Mouse (Mus musculus): ENCODE results near the gene Trip10. TPM values are rescaled to one million over a fixed set of nuclear protein-coding genes. Genes with fewer than 3 reads are reported as not detected.

Trip10 gene
- polyA plus RNA-seq, 1 experiment from 2014 or later = 10.4 TPM

- H3K9me3 ChIP-seq (replicated peaks) = no peaks in the 10 kb centered on the region
- no peak overlapping the region for H3K4me2 ChIP-seq
- H3K36me3 ChIP-seq = peaks cover 5% of the 10 kb centered on the region; the same call in 1 of the 2 replicates
- H3K27ac ChIP-seq = no peak overlapping the region
- DNase-seq = no peak
- H3K4me3 ChIP-seq (replicated peaks) = no peak overlapping the region
- H3K4me1 ChIP-seq (replicated peaks) = peaks cover 5% of the 10 kb centered on the region; the same call in 1 of the 2 replicates
- WGBS (ENCODE audit: insufficient replicate concordance) = 52% methylated on average over 6 of the region's 6 CpGs
- H3K27me3 ChIP-seq = no peaks in the 10 kb centered on the region
- no peak for ATAC-seq (ENCODE audit: low read depth)
- H3K9ac ChIP-seq = no peak overlapping the region
These were observed 57.8 kb downstream of the Trip10 start for GRCm38 (mm10) chr17:57307074-57307473.

DNA sequence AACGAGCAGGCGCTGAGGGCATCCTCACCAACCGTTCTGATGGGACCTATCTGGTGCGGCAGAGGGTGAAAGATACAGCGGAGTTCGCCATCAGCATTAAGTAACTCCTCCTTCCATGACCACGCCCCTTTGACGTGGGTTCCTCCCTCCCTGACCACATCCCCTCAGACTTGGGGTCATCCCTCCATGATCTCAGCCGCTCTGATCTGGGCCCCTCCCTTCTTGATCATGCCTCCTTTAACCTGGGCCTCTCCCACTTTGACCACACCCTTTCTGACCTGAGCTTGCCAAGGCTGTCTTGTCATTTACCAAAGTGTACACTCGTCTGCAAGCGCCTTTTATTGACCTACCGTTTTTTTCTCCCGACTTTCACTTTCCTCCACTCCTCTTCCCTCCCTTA, 62.5 kb downstream of the Trip10 start:
- WGBS (ENCODE audit: insufficient replicate concordance) = 50% methylated on average over 13 of the region's 13 CpGs
- no peak overlapping the region for H3K27ac ChIP-seq
- no peak overlapping the region for H3K4me2 ChIP-seq
- H3K4me3 ChIP-seq (replicated peaks) = no peak overlapping the region
- peaks cover 5% of the 10 kb centered on the region; the same call in 1 of the 2 replicates for H3K4me1 ChIP-seq (replicated peaks)
- H3K9ac ChIP-seq = no peak overlapping the region
- no peaks in the 10 kb centered on the region for H3K36me3 ChIP-seq
- no peaks in the 10 kb centered on the region for H3K9me3 ChIP-seq (replicated peaks)
- no peaks in the 10 kb centered on the region for H3K27me3 ChIP-seq
- no peak for ATAC-seq (ENCODE audit: low read depth)
- DNase-seq = no peak

Small RNAs within 50 kb of the gene (microRNA-seq; reads per million reads assigned to microRNA genes)
- not detected for gene Mir6978

Other genes starting within 250 kb of the Trip10 start
- gene Pspn, start 249.4 kb upstream of the Trip10 start, polyA plus RNA-seq (2015; fragmentation: Nextera tagmentation; extraction: Ambion mirVana) = 0.23 TPM in 1 of 2 replicates, not detected in the other
- gene Gtf2f1, start 238.2 kb upstream of the Trip10 start, polyA plus RNA-seq (2015; fragmentation: Nextera tagmentation; extraction: Ambion mirVana) = 64.4 and 73.9 TPM in 2 replicates
- 0.20 and 0.21 TPM in 2 replicates for gene Gm17949, start 238.0 kb upstream of the Trip10 start, polyA plus RNA-seq (2015; fragmentation: Nextera tagmentation; extraction: Ambion mirVana)
- 26.2 and 27.8 TPM in 2 replicates for gene Khsrp, start 217.9 kb upstream of the Trip10 start, polyA plus RNA-seq (2015; fragmentation: Nextera tagmentation; extraction: Ambion mirVana)
- gene Slc25a41, start 207.8 kb upstream of the Trip10 start, polyA plus RNA-seq (2015; fragmentation: Nextera tagmentation; extraction: Ambion mirVana) = not detected in 2 replicates
- gene Crb3, start 190.3 kb upstream of the Trip10 start, polyA plus RNA-seq (2015; fragmentation: Nextera tagmentation; extraction: Ambion mirVana) = 2.9 and 3.1 TPM in 2 replicates
- gene Slc25a23, start 189.6 kb upstream of the Trip10 start, polyA plus RNA-seq (2015; fragmentation: Nextera tagmentation; extraction: Ambion mirVana) = 2.4 and 2.9 TPM in 2 replicates
- gene Dennd1c, start 170.9 kb upstream of the Trip10 start, polyA plus RNA-seq (2015; fragmentation: Nextera tagmentation; extraction: Ambion mirVana) = 0.97 and 1.6 TPM in 2 replicates
- gene Tubb4a, start 161.7 kb upstream of the Trip10 start, polyA plus RNA-seq (2015; fragmentation: Nextera tagmentation; extraction: Ambion mirVana) = 0.55 and 0.87 TPM in 2 replicates
- gene Tnfsf9, start 144.1 kb upstream of the Trip10 start, polyA plus RNA-seq (2015; fragmentation: Nextera tagmentation; extraction: Ambion mirVana) = 1.0 and 1.1 TPM in 2 replicates
- gene Cd70, start 99.7 kb upstream of the Trip10 start, polyA plus RNA-seq (2015; fragmentation: Nextera tagmentation; extraction: Ambion mirVana) = not detected in 2 replicates
- 1.4 and 1.8 TPM in 2 replicates for gene Tnfsf14, start 55.3 kb upstream of the Trip10 start, polyA plus RNA-seq (2015; fragmentation: Nextera tagmentation; extraction: Ambion mirVana)
- 98.2 and 119 TPM in 2 replicates for gene C3, start 21.3 kb upstream of the Trip10 start, polyA plus RNA-seq (2015; fragmentation: Nextera tagmentation; extraction: Ambion mirVana)
- 13.7 and 15.2 TPM in 2 replicates for gene Gpr108, start 1.0 kb upstream of the Trip10 start, polyA plus RNA-seq (2015; fragmentation: Nextera tagmentation; extraction: Ambion mirVana)
- 11.6 and 12.5 TPM in 2 replicates for gene Vav1, start 29.6 kb downstream of the Trip10 start, polyA plus RNA-seq (2015; fragmentation: Nextera tagmentation; extraction: Ambion mirVana)
- gene Adgre1, start 109.2 kb downstream of the Trip10 start, polyA plus RNA-seq (2015; fragmentation: Nextera tagmentation; extraction: Ambion mirVana) = 17.0 and 20.5 TPM in 2 replicates